Mouse (Mus musculus) olfactory bulb, adult 2 months (tissue): Measurements from ENCODE around the gene Kcna6.

Experiments used
- CTCF ChIP-seq: fragments of 200-500 bp; IDR thresholded peaks from 2 replicates; pipeline ENCODE4 v1.5.1; 2012; ENCODE audit warnings: low read depth, mild to moderate bottlenecking, low read length, moderate library complexity; ENCODE audit not compliant: insufficient read depth
- POLR2A ChIP-seq: fragments of 200-500 bp; IDR thresholded peaks from 2 replicates; pipeline ENCODE4 v1.6.1; 2012; ENCODE audit warnings: mild to moderate bottlenecking, low read depth, low read length, moderate library complexity; ENCODE audit not compliant: insufficient read depth

DNA sequence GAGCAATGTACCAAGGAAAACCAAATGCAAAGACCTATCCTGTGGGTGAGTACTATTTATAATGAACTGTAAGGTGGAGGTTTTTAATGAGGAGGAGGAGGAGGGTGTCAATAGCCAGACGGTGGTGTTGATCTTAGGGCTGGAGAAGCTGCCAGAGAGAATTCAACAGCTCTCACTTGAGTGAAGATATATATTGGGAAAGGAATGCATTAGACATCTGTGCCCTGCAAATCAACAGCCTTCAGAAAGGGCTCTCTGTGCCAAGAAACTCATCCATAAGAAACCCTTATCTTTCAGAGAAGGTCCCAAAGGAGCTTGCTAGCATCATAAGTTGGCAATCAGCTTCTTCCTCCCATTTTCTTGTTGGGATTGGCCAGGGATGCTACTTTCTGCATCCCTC is 5.4 kb upstream of the Kcna6 start:
- no peak for TF ChIP-seq CTCF
- no peak for TF ChIP-seq POLR2A
